Mouse (Mus musculus) testis, adult 2 months (tissue): ENCODE results near the gene Mfsd4b5. TPM values are rescaled to one million over a fixed set of nuclear protein-coding genes. Genes with fewer than 3 reads are reported as not detected.
"Not testable (repeated sequence)": the region's sequence is repeated elsewhere in the genome, so short reads cannot be mapped to it uniquely, and the experiment has no call there.

Experiments used
- H3K27ac ChIP-seq: fragments of 200-500 bp; 2 replicates; pipeline ENCODE4 v1.5.1; 2012; ENCODE audit warnings: low read depth, low read length; ENCODE audit not compliant: control insufficient read depth, insufficient read depth
- H3K27me3 ChIP-seq: fragments of 200-500 bp; 2 replicates; pipeline ENCODE4 v1.6.1; 2012; ENCODE audit warnings: mild to moderate bottlenecking, low read length, moderate library complexity; ENCODE audit not compliant: control insufficient read depth, insufficient read depth
- H3K36me3 ChIP-seq: fragments of 200-500 bp; 2 replicates; pipeline ENCODE4 v1.6.1; 2012; ENCODE audit warnings: mild to moderate bottlenecking, low read length; ENCODE audit not compliant: control insufficient read depth, insufficient read depth
- H3K4me1 ChIP-seq: fragments of 200-500 bp; 2 replicates; pipeline ENCODE4 v1.6.1; 2012; ENCODE audit warnings: low read length; ENCODE audit not compliant: control insufficient read depth, insufficient read depth
- H3K4me3 ChIP-seq: fragments of 200-500 bp; 2 replicates; pipeline ENCODE4 v1.5.1; 2012; ENCODE audit warnings: low read depth, mild to moderate bottlenecking, low read length, moderate library complexity, mixed read lengths; ENCODE audit not compliant: control insufficient read depth
- CTCF ChIP-seq: fragments of 200-500 bp; IDR thresholded peaks from 2 replicates; pipeline ENCODE4 v1.5.1; 2012; ENCODE audit warnings: low read depth, mild to moderate bottlenecking, inconsistent platforms, low read length, moderate library complexity; ENCODE audit not compliant: control insufficient read depth, insufficient read depth, insufficient replicate concordance
- POLR2A ChIP-seq: fragments of 200-500 bp; IDR thresholded peaks from 2 replicates; pipeline ENCODE4 v1.6.1; 2012; ENCODE audit warnings: low read depth, mild to moderate bottlenecking, inconsistent platforms, low read length, moderate library complexity; ENCODE audit not compliant: control insufficient read depth
- polyA plus RNA-seq: library from polyadenylated mRNA; depleted of rRNA; stranded (reverse); fragments of >200 nt; gene quantifications from 2 replicates; pipeline ENCODE4 v1.2.3, GENCODE M21; 2012

Gene Mfsd4b5
- polyA plus RNA-seq, 1 experiment: 0.04 TPM

DNA sequence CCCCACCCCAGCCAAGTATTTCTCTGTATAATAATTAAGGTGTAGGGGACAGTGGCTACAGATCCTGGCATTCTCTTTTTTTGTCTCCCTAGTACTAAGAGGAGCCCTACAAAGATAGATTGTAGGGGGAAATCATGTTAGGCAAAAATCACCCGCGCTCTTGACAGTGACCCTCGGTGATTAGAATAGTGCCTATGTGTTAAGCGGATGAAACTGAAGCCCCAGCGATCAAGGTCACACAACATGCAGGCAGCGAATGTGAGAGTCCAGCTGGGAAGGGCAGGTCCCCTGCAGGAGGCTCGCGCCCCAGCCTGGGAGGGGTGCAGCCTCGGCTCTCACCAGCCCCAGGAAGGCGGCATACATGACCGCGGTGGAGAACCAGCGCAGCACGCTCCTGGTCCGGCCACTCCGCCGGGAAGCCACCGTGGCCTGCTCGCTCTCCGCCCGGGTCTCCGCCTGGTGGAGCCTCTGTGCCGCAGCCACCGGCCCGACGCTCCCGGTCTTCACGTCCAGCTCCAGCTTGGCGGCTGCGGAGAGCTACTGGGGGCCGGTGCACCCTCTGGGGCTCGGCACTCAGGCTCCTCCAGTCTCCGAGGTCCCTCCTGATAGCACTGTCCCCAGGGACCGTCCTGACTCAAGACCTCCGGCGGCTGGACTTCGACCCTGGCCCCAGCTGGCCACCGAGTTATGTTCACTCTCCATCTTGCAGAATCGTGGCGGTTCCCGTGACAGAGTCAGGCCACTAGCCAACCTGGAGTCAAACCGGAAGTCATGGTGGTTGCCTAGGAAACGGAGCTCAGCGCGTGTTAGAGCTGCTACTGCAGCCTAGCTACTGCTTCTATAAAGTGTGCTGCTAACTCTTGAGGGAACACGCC lies 38.3 kb upstream of the Mfsd4b5 start, which contains the start of gene Mfsd4b1:
Gene Mfsd4b1 (minus strand): TSS at position 715 of the 875 bp plus-strand sequence.
- TF ChIP-seq POLR2A (peak; percentile 52), CTCF (no peak)
- Histone ChIP-seq H3K4me1 (peaks cover 9% of the 10 kb centered on the region), H3K27me3 (no peaks in the 10 kb centered on the region), H3K36me3 (no peaks in the 10 kb centered on the region), H3K4me3 (peak within 1 kb of the TSS; percentile 82), H3K27ac (peak within 1 kb of the TSS; percentile 59; the same call in 1 of the 2 replicates)

DNA sequence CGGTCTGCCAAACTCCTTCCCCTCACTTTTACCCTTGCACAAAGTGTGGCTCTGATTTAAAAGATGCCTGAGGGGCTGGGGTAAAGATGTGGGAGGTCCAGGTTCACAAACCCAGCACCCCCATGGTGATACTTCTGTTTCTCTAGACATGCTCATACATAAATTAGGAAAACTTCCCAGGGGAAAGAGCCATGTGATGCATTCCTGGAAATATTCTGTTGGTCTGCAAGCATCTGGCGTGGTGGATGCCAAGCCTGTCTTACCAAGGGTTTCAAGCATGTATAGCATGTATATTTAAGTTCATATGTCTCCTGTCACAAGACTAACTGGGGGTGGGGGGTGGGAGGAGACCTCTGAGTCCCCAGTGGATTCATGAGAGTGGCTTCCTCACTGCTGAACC lies 34.0 kb upstream of the Mfsd4b5 start:
- Histone ChIP-seq H3K4me1 (peaks cover 7% of the 10 kb centered on the region), H3K27ac (no peak overlapping the region), H3K36me3 (no peaks in the 10 kb centered on the region), H3K4me3 (no peak overlapping the region), H3K27me3 (no peaks in the 10 kb centered on the region)
- TF ChIP-seq CTCF (no peak), POLR2A (no peak)

- TF ChIP-seq POLR2A (no peak), CTCF (no peak)
- no peak overlapping the region for H3K4me3 ChIP-seq
- H3K27me3 ChIP-seq: no peaks in the 10 kb centered on the region
Observed at GRCm38 (mm10) chr10:40019492-40019891, 33.0 kb upstream of the Mfsd4b5 start.

GRCm38 (mm10) chr10:40018261-40018860 lies 31.9 kb upstream of the Mfsd4b5 start:
- Histone ChIP-seq H3K36me3 (no peaks in the 10 kb centered on the region), H3K4me3 (no peak overlapping the region), H3K27me3 (no peaks in the 10 kb centered on the region), H3K4me1 (no peaks in the 10 kb centered on the region), H3K27ac (no peak overlapping the region)
- no peak for TF ChIP-seq CTCF
- no peak for TF ChIP-seq POLR2A

More at GRCm38 (mm10) chr10:40019492-40019891, 33.0 kb upstream of the Mfsd4b5 start:
- H3K36me3 ChIP-seq: no peaks in the 10 kb centered on the region
- no peak overlapping the region for H3K27ac ChIP-seq
- H3K4me1 ChIP-seq: peaks cover under 1% of the 10 kb centered on the region; the same call in 1 of the 2 replicates

DNA sequence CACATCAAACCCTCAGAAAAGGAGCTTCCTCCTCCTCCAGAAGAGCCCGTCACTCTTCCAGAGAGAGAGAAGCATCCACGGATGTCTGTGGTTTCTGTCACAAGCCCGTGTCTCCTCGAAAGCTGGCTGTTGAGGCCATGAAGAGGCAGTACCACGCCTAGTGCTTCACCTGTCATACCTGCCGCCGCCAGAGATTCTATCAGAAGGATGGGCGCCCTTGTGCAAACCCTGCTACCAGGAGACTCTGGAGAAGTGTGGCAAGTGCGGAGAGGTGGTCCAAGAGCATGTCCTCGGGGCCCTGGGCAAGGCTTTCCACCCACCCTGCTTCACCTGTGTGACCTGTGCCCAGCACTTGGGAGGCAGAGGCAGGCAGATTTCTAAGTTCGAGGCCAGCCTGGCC lies 23.1 kb upstream of the Mfsd4b5 start:
- Histone ChIP-seq H3K4me1 (no peaks in the 10 kb centered on the region), H3K27ac (no peak overlapping the region), H3K27me3 (no peaks in the 10 kb centered on the region), H3K4me3 (no peak overlapping the region), H3K36me3 (no peaks in the 10 kb centered on the region)
- no peak for TF ChIP-seq POLR2A

DNA sequence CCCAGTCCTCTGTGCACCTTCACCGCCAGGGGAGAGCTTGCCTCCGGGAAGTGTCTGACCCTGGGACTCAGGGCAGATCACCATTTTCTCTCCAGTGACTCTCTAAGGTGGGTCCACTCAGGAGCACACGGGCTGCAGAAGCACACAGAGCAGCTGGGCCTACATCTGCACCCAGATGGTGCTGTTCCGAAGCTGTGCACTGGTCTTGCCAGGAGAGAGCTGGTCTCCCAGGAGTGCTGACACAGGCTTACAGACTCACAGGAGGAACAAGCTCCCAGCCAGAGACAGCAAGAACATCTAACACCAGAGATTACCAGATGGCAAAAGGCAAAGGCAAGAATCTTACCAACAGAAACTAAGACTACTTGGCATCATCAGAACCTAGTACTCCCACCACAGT lies 22.4 kb upstream of the Mfsd4b5 start:
- H3K4me1 ChIP-seq, H3K27me3 ChIP-seq, H3K36me3 ChIP-seq, H3K27ac ChIP-seq, H3K4me3 ChIP-seq: not testable (repeated sequence)

DNA sequence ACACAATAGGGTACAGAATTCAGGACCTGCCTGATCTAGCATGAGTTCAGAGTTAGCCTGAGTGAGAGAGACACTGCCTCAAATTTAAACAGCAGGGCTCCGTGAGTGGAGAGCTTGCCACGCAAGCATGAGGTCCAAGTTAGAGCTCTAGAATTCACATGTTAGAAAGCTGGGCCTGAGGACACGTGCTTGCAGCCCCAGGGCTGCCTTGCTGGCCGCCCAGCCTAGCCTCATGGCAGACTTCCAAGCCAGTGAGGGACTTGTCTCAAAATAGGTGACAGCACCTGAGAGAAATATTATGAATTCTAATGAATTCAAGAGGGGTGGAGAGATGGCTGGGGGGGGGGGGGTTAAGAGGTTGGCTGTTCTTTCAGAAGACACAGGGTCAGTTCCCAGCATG lies 21.5 kb upstream of the Mfsd4b5 start:
- Histone ChIP-seq H3K4me1 (no peaks in the 10 kb centered on the region), H3K4me3 (no peak overlapping the region), H3K27me3 (no peaks in the 10 kb centered on the region), H3K27ac (no peak overlapping the region), H3K36me3 (no peaks in the 10 kb centered on the region)
- TF ChIP-seq CTCF (no peak), POLR2A (no peak)
